Mouse (Mus musculus): ENCODE measurements around the gene Spast. TPM values are rescaled to one million over a fixed set of nuclear protein-coding genes. Genes with fewer than 3 reads are reported as not detected.

Spast gene
- 16.2 and 17.5 TPM in 2 replicates for polyA plus RNA-seq (2014; fragmentation: Nextera tagmentation; extraction: Ambion mirVana)

- WGBS (ENCODE audit: insufficient replicate concordance) = under 1% methylated on average over 58 of the region's 90 CpGs
- peak within 1 kb of the TSS; percentile 98 for H3K4me3 ChIP-seq (ENCODE audit: low read depth, low read length)
- no peaks in the 10 kb centered on the region for H3K27me3 ChIP-seq (ENCODE audit: control insufficient read depth, insufficient read depth, low read length)
- peaks cover 16% of the 10 kb centered on the region for H3K4me1 ChIP-seq (ENCODE audit: control insufficient read depth, insufficient read depth, low read length)
- peak; percentile 85 for ATAC-seq (replicated peaks; ENCODE audit: insufficient number of reproducible peaks, low FRiP score, low TSS enrichment)
- peak within 1 kb of the TSS; percentile 80 for H3K4me2 ChIP-seq
- peak within 1 kb of the TSS; percentile 99 for H3K9ac ChIP-seq (ENCODE audit: low read depth, low read length)
- H3K9me3 ChIP-seq (replicated peaks; ENCODE audit: control insufficient read depth, low read length) = no peaks in the 10 kb centered on the region
- H3K27ac ChIP-seq (ENCODE audit: low read depth, low read length) = peak within 1 kb of the TSS; percentile 98
- 0 out of 2 replicates have a peak, but pooled peaks cover 6% of the 10 kb centered on the region for H3K36me3 ChIP-seq (ENCODE audit: control insufficient read depth, insufficient read depth, low read length)
These were observed at the start of gene Spast for GRCm38 (mm10) chr17:74338937-74339804. TSS of gene Spast (plus strand) at chr17:74338987.

- no peak for ATAC-seq (replicated peaks; ENCODE audit: insufficient number of reproducible peaks, low FRiP score, low TSS enrichment)
- no peak overlapping the region for H3K9ac ChIP-seq (ENCODE audit: low read depth, low read length)
- H3K27ac ChIP-seq (ENCODE audit: low read depth, low read length) = no peak overlapping the region
- WGBS (ENCODE audit: insufficient replicate concordance) = 80% methylated on average over 3 of the region's 3 CpGs
- no peaks in the 10 kb centered on the region for H3K36me3 ChIP-seq (ENCODE audit: control insufficient read depth, insufficient read depth, low read length)
- H3K27me3 ChIP-seq (ENCODE audit: control insufficient read depth, insufficient read depth, low read length) = no peaks in the 10 kb centered on the region
- H3K4me3 ChIP-seq (ENCODE audit: low read depth, low read length) = no peak overlapping the region
- no peak overlapping the region for H3K4me2 ChIP-seq
- peaks cover 19% of the 10 kb centered on the region; the same call in 1 of the 2 replicates for H3K4me1 ChIP-seq (ENCODE audit: control insufficient read depth, insufficient read depth, low read length)
- H3K9me3 ChIP-seq (replicated peaks; ENCODE audit: control insufficient read depth, low read length) = no peaks in the 10 kb centered on the region
These were observed 48.6 kb upstream of the Spast start for GRCm38 (mm10) chr17:74290198-74290597.

- Histone ChIP-seq H3K36me3 (ENCODE audit: control insufficient read depth, insufficient read depth, low read length) (no peaks in the 10 kb centered on the region), H3K27me3 (ENCODE audit: control insufficient read depth, insufficient read depth, low read length) (no peaks in the 10 kb centered on the region), H3K27ac (ENCODE audit: low read depth, low read length) (no peak overlapping the region), H3K4me3 (ENCODE audit: low read depth, low read length) (no peak overlapping the region), H3K4me2 (no peak overlapping the region), H3K9me3 (replicated peaks; ENCODE audit: control insufficient read depth, low read length) (no peaks in the 10 kb centered on the region), H3K9ac (ENCODE audit: low read depth, low read length) (no peak overlapping the region), H3K4me1 (ENCODE audit: control insufficient read depth, insufficient read depth, low read length) (peaks cover 19% of the 10 kb centered on the region; the same call in 1 of the 2 replicates)
- no peak for ATAC-seq (replicated peaks; ENCODE audit: insufficient number of reproducible peaks, low FRiP score, low TSS enrichment)
These were observed 47.9 kb upstream of the Spast start for GRCm38 (mm10) chr17:74290869-74291268.

- H3K4me2 ChIP-seq = no peak overlapping the region
- peaks cover 19% of the 10 kb centered on the region; the same call in 1 of the 2 replicates for H3K4me1 ChIP-seq (ENCODE audit: control insufficient read depth, insufficient read depth, low read length)
These were observed 47.0 kb upstream of the Spast start for GRCm38 (mm10) chr17:74291640-74292361.

GRCm38 (mm10) chr17:74293687-74294425 lies 44.9 kb upstream of the Spast start:
- no peaks in the 10 kb centered on the region for H3K9me3 ChIP-seq (replicated peaks; ENCODE audit: control insufficient read depth, low read length)
- H3K4me1 ChIP-seq (ENCODE audit: control insufficient read depth, insufficient read depth, low read length) = peaks cover 14% of the 10 kb centered on the region; the same call in 1 of the 2 replicates
- ATAC-seq (replicated peaks; ENCODE audit: insufficient number of reproducible peaks, low FRiP score, low TSS enrichment) = no peak
- H3K36me3 ChIP-seq (ENCODE audit: control insufficient read depth, insufficient read depth, low read length) = peaks cover 4% of the 10 kb centered on the region
- no peaks in the 10 kb centered on the region for H3K27me3 ChIP-seq (ENCODE audit: control insufficient read depth, insufficient read depth, low read length)
- H3K9ac ChIP-seq (ENCODE audit: low read depth, low read length) = peak overlapping the region; percentile 93
- H3K4me3 ChIP-seq (ENCODE audit: low read depth, low read length) = peak overlapping the region; percentile 93
- 3% methylated on average over 18 of the region's 18 CpGs for WGBS (ENCODE audit: insufficient replicate concordance)
- H3K4me2 ChIP-seq = peak overlapping the region; percentile 84
- peak overlapping the region; percentile 98 for H3K27ac ChIP-seq (ENCODE audit: low read depth, low read length)

More at GRCm38 (mm10) chr17:74291640-74292361, 47.0 kb upstream of the Spast start:
- H3K27ac ChIP-seq (ENCODE audit: low read depth, low read length) = no peak overlapping the region
- H3K9me3 ChIP-seq (replicated peaks; ENCODE audit: control insufficient read depth, low read length) = no peaks in the 10 kb centered on the region
- no peak overlapping the region for H3K4me3 ChIP-seq (ENCODE audit: low read depth, low read length)
- H3K27me3 ChIP-seq (ENCODE audit: control insufficient read depth, insufficient read depth, low read length) = no peaks in the 10 kb centered on the region
- ATAC-seq (replicated peaks; ENCODE audit: insufficient number of reproducible peaks, low FRiP score, low TSS enrichment) = no peak
- WGBS (ENCODE audit: insufficient replicate concordance) = 82% methylated on average over 4 of the region's 4 CpGs
- H3K36me3 ChIP-seq (ENCODE audit: control insufficient read depth, insufficient read depth, low read length) = no peaks in the 10 kb centered on the region
- no peak overlapping the region for H3K9ac ChIP-seq (ENCODE audit: low read depth, low read length)

- Histone ChIP-seq H3K9ac (ENCODE audit: low read depth, low read length) (peak overlapping the region; percentile 93), H3K4me3 (ENCODE audit: low read depth, low read length) (peak overlapping the region; percentile 93), H3K4me2 (peak overlapping the region; percentile 84), H3K27me3 (ENCODE audit: control insufficient read depth, insufficient read depth, low read length) (no peaks in the 10 kb centered on the region), H3K36me3 (ENCODE audit: control insufficient read depth, insufficient read depth, low read length) (peaks cover 5% of the 10 kb centered on the region), H3K4me1 (ENCODE audit: control insufficient read depth, insufficient read depth, low read length) (peaks cover 13% of the 10 kb centered on the region; the same call in 1 of the 2 replicates), H3K9me3 (replicated peaks; ENCODE audit: control insufficient read depth, low read length) (no peaks in the 10 kb centered on the region), H3K27ac (ENCODE audit: low read depth, low read length) (peak overlapping the region; percentile 98)
- WGBS (ENCODE audit: insufficient replicate concordance) = under 1% methylated on average over 71 of the region's 80 CpGs
- ATAC-seq (replicated peaks; ENCODE audit: insufficient number of reproducible peaks, low FRiP score, low TSS enrichment) = peak; percentile 90
These were observed 44.3 kb upstream of the Spast start for GRCm38 (mm10) chr17:74294426-74295025.

GRCm38 (mm10) chr17:74295026-74295970 lies 43.5 kb upstream of the Spast start, which contains the start of gene Memo1:
TSS of gene Memo1 (minus strand) at chr17:74295521.
- 1% methylated on average over 45 of the region's 110 CpGs for WGBS (ENCODE audit: insufficient replicate concordance)
- Histone ChIP-seq H3K27ac (ENCODE audit: low read depth, low read length) (peak within 1 kb of the TSS; percentile 98), H3K4me3 (ENCODE audit: low read depth, low read length) (peak within 1 kb of the TSS; percentile 93), H3K9me3 (replicated peaks; ENCODE audit: control insufficient read depth, low read length) (no peaks in the 10 kb centered on the region), H3K4me1 (ENCODE audit: control insufficient read depth, insufficient read depth, low read length) (peaks cover 13% of the 10 kb centered on the region; the same call in 1 of the 2 replicates), H3K27me3 (ENCODE audit: control insufficient read depth, insufficient read depth, low read length) (no peaks in the 10 kb centered on the region), H3K9ac (ENCODE audit: low read depth, low read length) (peak within 1 kb of the TSS; percentile 93), H3K36me3 (ENCODE audit: control insufficient read depth, insufficient read depth, low read length) (peaks cover 8% of the 10 kb centered on the region), H3K4me2 (peak within 1 kb of the TSS; percentile 84)
- ATAC-seq (replicated peaks; ENCODE audit: insufficient number of reproducible peaks, low FRiP score, low TSS enrichment) = peak; percentile 88

Data from heart, embryonic 11.5 days (tissue).